Mouse (Mus musculus) neural tube, embryonic 10.5 days (tissue): Measurements from ENCODE around the gene Tra2a.
"Not testable (repeated sequence)": the region's sequence is repeated elsewhere in the genome, so short reads cannot be mapped to it uniquely, and the experiment has no call there.

Experiments
- DNase-seq: peaks from one replicate; pipeline ENCODE4 v3.0.0-alpha.2; 2017; ENCODE audit warnings: low spot score; ENCODE audit errors: extremely low spot score

The Tra2a gene

GRCm38 (mm10) chr6:49263847-49264243 is at the start of gene Tra2a:
Gene Tra2a (minus strand): TSS chr6:49264033.
- peak; percentile 97 for DNase-seq

GRCm38 (mm10) chr6:49298286-49298685 is 34.5 kb upstream of the Tra2a start:
- DNase-seq = no peak

- no peak for DNase-seq
These were observed 18.3 kb upstream of the Tra2a start for GRCm38 (mm10) chr6:49282122-49282521.

- no peak for DNase-seq
These were observed 17.1 kb upstream of the Tra2a start for GRCm38 (mm10) chr6:49280942-49281341.

GRCm38 (mm10) chr6:49275296-49275695 is 11.5 kb upstream of the Tra2a start:
- no peak for DNase-seq

- DNase-seq = no peak
These were observed 10.7 kb upstream of the Tra2a start for GRCm38 (mm10) chr6:49274416-49275091.

GRCm38 (mm10) chr6:49273934-49274333 is 10.1 kb upstream of the Tra2a start:
- no peak for DNase-seq

- no peak for DNase-seq
These were observed 9.0 kb upstream of the Tra2a start for GRCm38 (mm10) chr6:49272863-49273262.

- DNase-seq = no peak
These were observed 8.0 kb upstream of the Tra2a start for GRCm38 (mm10) chr6:49271815-49272214.

- no peak for DNase-seq
These were observed 6.1 kb upstream of the Tra2a start for GRCm38 (mm10) chr6:49269923-49270322.

- peak; percentile 65 for DNase-seq
These were observed 5.4 kb upstream of the Tra2a start for GRCm38 (mm10) chr6:49269200-49269599.

- DNase-seq = no peak
These were observed 3.9 kb upstream of the Tra2a start for GRCm38 (mm10) chr6:49267686-49268085.

GRCm38 (mm10) chr6:49265207-49265606 is 1.4 kb upstream of the Tra2a start:
- not testable (repeated sequence) for DNase-seq

- not testable (repeated sequence) for DNase-seq
These were observed 613 bp upstream of the Tra2a start for GRCm38 (mm10) chr6:49264446-49264845.

GRCm38 (mm10) chr6:49263081-49263846 is 569 bp downstream of the Tra2a start:
- peak; percentile 73 for DNase-seq

GRCm38 (mm10) chr6:49262421-49262820 is 1.4 kb downstream of the Tra2a start:
- no peak for DNase-seq

- no peak for DNase-seq
These were observed 4.1 kb downstream of the Tra2a start for GRCm38 (mm10) chr6:49259711-49260110.

- DNase-seq = no peak
These were observed 6.0 kb downstream of the Tra2a start for GRCm38 (mm10) chr6:49257880-49258279.

GRCm38 (mm10) chr6:49252207-49252606 is 11.6 kb downstream of the Tra2a start:
- DNase-seq = no peak

GRCm38 (mm10) chr6:49251199-49251598 is 12.6 kb downstream of the Tra2a start:
- DNase-seq = no peak

- no peak for DNase-seq
These were observed 16.6 kb downstream of the Tra2a start for GRCm38 (mm10) chr6:49247246-49247645.

GRCm38 (mm10) chr6:49242331-49242730 is 21.5 kb downstream of the Tra2a start:
- DNase-seq = no peak

GRCm38 (mm10) chr6:49241562-49241961 is 22.3 kb downstream of the Tra2a start:
- no peak for DNase-seq
